Mouse (Mus musculus): ENCODE measurements at regions not wholly inside any gene's neighbourhood (a gene's known extent, or its start where the extent isn't known, plus 50 kb on each side); places are given as distances from the start of the nearest gene placed in this dataset.

DNA sequence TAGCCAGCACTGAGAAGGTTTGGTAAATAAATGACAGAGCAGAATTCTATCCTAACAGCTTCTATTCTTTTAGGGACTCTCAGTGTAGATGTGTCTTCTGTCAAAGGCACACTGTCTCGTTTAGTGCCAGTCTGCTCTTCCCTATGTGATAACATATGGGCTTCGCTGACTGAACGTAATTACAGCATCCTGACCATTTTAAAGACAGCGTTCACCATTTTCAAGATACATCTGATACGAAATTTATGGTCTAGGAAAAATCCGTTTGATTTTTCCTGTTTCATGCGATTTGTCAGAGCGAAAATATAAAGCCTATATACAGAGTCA, 103.4 kb upstream of the Cdh6 start:
- TF ChIP-seq EP300 (optimal IDR thresholded peaks at IDR 0.05) (no peak), CTCF (IDR thresholded peaks at IDR 0.05; ENCODE audit: low read depth) (no peak)
